22 mouse cellular contexts compared by ENCODE assay signal in the genomic region with DNA sequence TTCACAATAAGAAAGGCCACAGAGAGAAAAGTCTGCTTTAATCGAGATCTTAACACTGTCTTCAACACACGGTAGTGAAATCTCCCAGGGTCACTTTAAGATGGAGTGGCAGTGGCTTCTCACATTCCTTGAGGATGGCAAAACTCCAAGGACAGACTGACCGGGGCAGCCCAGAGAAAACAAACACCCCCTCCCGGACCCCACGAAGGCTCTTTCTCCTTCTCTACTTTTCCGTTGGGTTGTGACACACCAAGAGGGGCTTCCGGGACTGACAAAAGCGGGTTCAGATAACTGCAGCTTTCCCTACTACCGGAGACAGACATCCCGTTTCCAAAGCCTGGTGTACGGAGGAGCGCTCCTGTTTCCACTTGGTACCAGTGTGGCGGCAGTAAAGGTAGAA. TPM values are rescaled to one million over a fixed set of nuclear protein-coding genes. Genes with fewer than 3 reads are reported as not detected.
A peak's percentile ranks its signal among the peaks of the same experiment; 100 is the strongest.
DNase-seq lines count a peak whose midpoint lies in the region; ATAC-seq and TF ChIP-seq lines count a peak whose summit lies in the region.
"Had no signal": no experiment of that assay in that cellular context is flagged by ENCODE, and none has a peak within 500 bp of the region (broad histone marks: within the 10 kb centered on the region; RNA-seq: fewer than 3 reads in every experiment).

No protein-coding gene starts in this region.

- no peaks in the 10 kb centered on the region for H3K79me2 ChIP-seq in liver, adult 2 months (ENCODE audit: control insufficient read depth, insufficient read depth, low read length)

- peak; percentile 42; the same call in 1 of the 2 replicates for ATAC-seq in heart, postnatal 0 days (ENCODE audit: insufficient read depth, low read depth)
- ATAC-seq in liver, postnatal 0 days, result no peak
- no peak for ATAC-seq in granulocyte monocyte progenitor cell, adult 5-6 weeks (replicated peaks; ENCODE audit: poor library complexity, severe bottlenecking)
- ATAC-seq: CD4-positive, CD25-positive, alpha-beta regulatory T cell, adult 4 months; midbrain, embryonic 15.5 days; Patski had no signal

- no peak for DNase-seq in gastrocnemius, adult 2 months
- no peak for DNase-seq in gastrocnemius, adult 18-20 months (ENCODE audit: low spot score)
- no peak for DNase-seq in heart, postnatal 0 days (ENCODE audit: low spot score)
- no peak for DNase-seq in heart, postnatal 4 days
- DNase-seq in liver, adult 2 months (ENCODE audit: extremely low read depth, low read depth, low spot score), result no peak
- DNase-seq in liver, postnatal 0 days, result no peak
- DNase-seq: adrenal gland, postnatal 25 days; cerebellum, adult 11-12 months; cerebellum, postnatal 14 days; layer of hippocampus, adult 9-11 months; left cerebral cortex, postnatal 4 days; liver; thymus, postnatal 14 days had no signal

- H3K4me3 ChIP-seq in gastrocnemius, adult 2 months, result peak overlapping the region; percentile 52
- H3K4me3 ChIP-seq in heart, postnatal 0 days (ENCODE audit: low read depth, low read length), result no peak overlapping the region
- no peak overlapping the region for H3K4me3 ChIP-seq in liver, adult 2 months (ENCODE audit: insufficient read depth, low read depth, low read length)
- H3K4me3 ChIP-seq in liver, postnatal 0 days (ENCODE audit: low read depth, low read length), result no peak overlapping the region
- H3K4me3 ChIP-seq: embryonic facial prominence, embryonic 15.5 days; hindbrain, embryonic 12.5 days; left cerebral cortex, adult 2 months; midbrain, embryonic 15.5 days; myocyte had no signal

- no peaks in the 10 kb centered on the region for H3K9me3 ChIP-seq in heart, postnatal 0 days (replicated peaks; ENCODE audit: control insufficient read depth, low read length)
- no peaks in the 10 kb centered on the region for H3K9me3 ChIP-seq in liver, postnatal 0 days (ENCODE audit: low read length)
- H3K9me3 ChIP-seq: embryonic facial prominence, embryonic 15.5 days; hindbrain, embryonic 12.5 days; midbrain, embryonic 15.5 days had no signal

- peaks cover 6% of the 10 kb centered on the region; the same call in 1 of the 2 replicates for H3K4me1 ChIP-seq in heart, postnatal 0 days (ENCODE audit: control insufficient read depth, insufficient read depth)
- no peaks in the 10 kb centered on the region for H3K4me1 ChIP-seq in liver, adult 2 months (ENCODE audit: control insufficient read depth, insufficient read depth, low read length)
- no peaks in the 10 kb centered on the region for H3K4me1 ChIP-seq in liver, postnatal 0 days (ENCODE audit: insufficient read depth)
- H3K4me1 ChIP-seq: embryonic facial prominence, embryonic 15.5 days; hindbrain, embryonic 12.5 days; midbrain, embryonic 15.5 days had no signal

- H3K27me3 ChIP-seq in heart, postnatal 0 days (ENCODE audit: control insufficient read depth, insufficient read depth, low read length), result 0 out of 2 replicates have a peak, but pooled peaks cover 3% of the 10 kb centered on the region
- H3K27me3 ChIP-seq in liver, adult 2 months (ENCODE audit: control insufficient read depth, insufficient read depth, low read length), result no peaks in the 10 kb centered on the region
- H3K27me3 ChIP-seq in liver, postnatal 0 days (ENCODE audit: insufficient read depth, low read length), result 0 out of 2 replicates have a peak, but pooled peaks cover 5% of the 10 kb centered on the region
- H3K27me3 ChIP-seq: Patski had no signal

- H3K4me2 ChIP-seq in heart, postnatal 0 days (ENCODE audit: low read depth, low read length), result no peak overlapping the region
- no peak overlapping the region for H3K4me2 ChIP-seq in liver, postnatal 0 days (ENCODE audit: low read depth, low read length)
- H3K4me2 ChIP-seq: embryonic facial prominence, embryonic 15.5 days; hindbrain, embryonic 12.5 days; midbrain, embryonic 15.5 days had no signal

- 48% methylated on average over 13 of the region's 13 CpGs for WGBS in heart, postnatal 0 days
- 67% methylated on average over 13 of the region's 13 CpGs for WGBS in liver, adult 2 months
- WGBS in liver, postnatal 0 days (ENCODE audit: insufficient replicate concordance), result 68% methylated on average over 13 of the region's 13 CpGs

- no peak overlapping the region; the same call in 1 of the 2 replicates for H3K27ac ChIP-seq in gastrocnemius, adult 2 months
- no peak overlapping the region for H3K27ac ChIP-seq in heart, postnatal 0 days (ENCODE audit: low read depth)
- H3K27ac ChIP-seq in liver, adult 2 months (replicated peaks; ENCODE audit: insufficient read depth, low read depth, low read length), result 0 out of 2 replicates have a peak overlapping the region, but pooled peaks have one; percentile 4
- H3K27ac ChIP-seq in liver, postnatal 0 days (ENCODE audit: low read depth), result no peak overlapping the region
- H3K27ac ChIP-seq: embryonic facial prominence, embryonic 15.5 days; hindbrain, embryonic 12.5 days; left cerebral cortex, adult 2 months; midbrain, embryonic 15.5 days had no signal

- TF ChIP-seq EP300 in heart, postnatal 0 days (IDR thresholded peaks at IDR 0.05; ENCODE audit: low read depth), result no peak
- TF ChIP-seq EP300 in liver, postnatal 0 days (IDR thresholded peaks at IDR 0.05; ENCODE audit: low read depth), result no peak

- TF ChIP-seq POLR2A in liver, adult 2 months (IDR thresholded peaks at IDR 0.05; ENCODE audit: extremely low read depth, insufficient read depth, low read length), result no peak

- no peak for TF ChIP-seq CTCF in gastrocnemius, adult 2 months (IDR thresholded peaks at IDR 0.05)
- TF ChIP-seq CTCF in heart, postnatal 0 days (IDR thresholded peaks at IDR 0.05; ENCODE audit: low read depth), result no peak
- no peak for TF ChIP-seq CTCF in liver, adult 2 months (IDR thresholded peaks at IDR 0.05; ENCODE audit: low read depth, low read length)
- TF ChIP-seq CTCF in liver, postnatal 0 days (IDR thresholded peaks at IDR 0.05; ENCODE audit: low read depth), result no peak

- no peaks in the 10 kb centered on the region for H3K36me3 ChIP-seq in heart, postnatal 0 days (replicated peaks; ENCODE audit: control insufficient read depth, insufficient read depth, low read length)
- H3K36me3 ChIP-seq in liver, adult 2 months (ENCODE audit: control insufficient read depth, insufficient read depth, low read length), result no peaks in the 10 kb centered on the region
- H3K36me3 ChIP-seq in liver, postnatal 0 days (replicated peaks; ENCODE audit: insufficient read depth, low read length), result no peaks in the 10 kb centered on the region
- H3K36me3 ChIP-seq: embryonic facial prominence, embryonic 15.5 days; hindbrain, embryonic 12.5 days; midbrain, embryonic 15.5 days had no signal

- H3K9ac ChIP-seq in heart, postnatal 0 days (replicated peaks; ENCODE audit: low read depth, low read length), result no peak overlapping the region
- H3K9ac ChIP-seq in liver, adult 2 months (ENCODE audit: low read depth, low read length), result no peak overlapping the region
- H3K9ac ChIP-seq in liver, postnatal 0 days (replicated peaks), result no peak overlapping the region
- H3K9ac ChIP-seq: embryonic facial prominence, embryonic 15.5 days; hindbrain, embryonic 12.5 days; midbrain, embryonic 15.5 days had no signal

- intact Hi-C loops in gastrocnemius, adult 2 months (cut with DNase I), result no loop called here

RNA-seq across cellular contexts. Expression of a gene that starts 10.4 kb away (rescaled TPM):
- total RNA-seq in gastrocnemius, adult 2 months (2021), result 10 to 100 TPM; 32.7 to 42.2 TPM
- 10 to 100 TPM; 25.8 to 28.7 TPM for total RNA-seq in gastrocnemius, adult 18-20 months (2021)
- 32.0 and 39.1 TPM in 2 replicates for total RNA-seq in heart, postnatal 0 days (2014; rRNA removed; ENCODE audit: low replicate concordance)
- 11.8 and 12.3 TPM in 2 replicates for polyA plus RNA-seq in heart, postnatal 0 days (2015; fragmentation: Nextera tagmentation; extraction: Ambion mirVana)
- 10 to 100 TPM; 44.1 to 45.8 TPM for total RNA-seq in heart, postnatal 4 days (2021)
- total RNA-seq in liver, adult 2 months (2014; rRNA removed), result 4.8 and 6.2 TPM in 2 replicates
- polyA plus RNA-seq in liver, adult 2 months (2012; rRNA removed), result 1.2 and 1.3 TPM in 2 replicates
- polyA plus RNA-seq in liver, postnatal 0 days (2015; fragmentation: Nextera tagmentation; extraction: Ambion mirVana), result 2.3 and 2.8 TPM in 2 replicates
- total RNA-seq in granulocyte monocyte progenitor cell, adult 5-6 weeks (2014; fragmentation: Nextera tagmentation), result 0.75 and 3.4 TPM in 2 replicates
- 3.7 TPM in 2 replicates for total RNA-seq in granulocyte monocyte progenitor cell, adult 5-6 weeks (2017)
- total RNA-seq: megakaryocyte-erythroid progenitor cell, adult 5-6 weeks had no signal
